Mouse (Mus musculus) liver, adult (tissue): ENCODE measurements around the gene Il9r.

Experiments used
- GATA4 ChIP-seq: IDR thresholded peaks from 2 replicates; pipeline ENCODE4 v1.6.1; 2014; ENCODE audit warnings: mild to moderate bottlenecking, low read length; ENCODE audit not compliant: insufficient replicate concordance

The Il9r gene

DNA sequence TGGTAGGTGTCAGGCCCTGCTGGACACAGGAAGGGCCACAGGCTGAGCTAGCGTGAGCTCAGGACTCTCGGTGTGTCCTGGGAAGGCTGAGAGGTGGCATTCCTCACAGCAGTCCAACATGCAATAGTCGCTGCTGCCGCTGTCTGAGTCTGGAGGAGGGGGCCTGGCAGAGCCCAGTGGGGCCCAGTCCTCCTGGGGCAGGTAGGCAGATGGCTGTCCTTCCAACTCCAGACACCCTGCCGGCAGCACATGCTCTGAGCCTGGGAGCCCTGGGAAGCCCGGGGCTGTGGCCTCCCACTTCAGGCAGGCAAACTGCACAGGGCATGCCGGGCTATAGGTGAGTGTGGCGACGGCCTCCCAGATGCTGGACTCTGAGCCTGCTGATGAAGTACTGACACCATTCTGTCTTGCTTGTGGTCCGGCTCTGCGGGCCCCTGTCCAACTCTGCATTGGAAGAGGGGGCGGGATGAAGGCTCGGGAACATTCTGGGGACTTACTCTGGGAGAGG lies 9.4 kb downstream of the Il9r start:
- TF ChIP-seq GATA4, result no peak

DNA sequence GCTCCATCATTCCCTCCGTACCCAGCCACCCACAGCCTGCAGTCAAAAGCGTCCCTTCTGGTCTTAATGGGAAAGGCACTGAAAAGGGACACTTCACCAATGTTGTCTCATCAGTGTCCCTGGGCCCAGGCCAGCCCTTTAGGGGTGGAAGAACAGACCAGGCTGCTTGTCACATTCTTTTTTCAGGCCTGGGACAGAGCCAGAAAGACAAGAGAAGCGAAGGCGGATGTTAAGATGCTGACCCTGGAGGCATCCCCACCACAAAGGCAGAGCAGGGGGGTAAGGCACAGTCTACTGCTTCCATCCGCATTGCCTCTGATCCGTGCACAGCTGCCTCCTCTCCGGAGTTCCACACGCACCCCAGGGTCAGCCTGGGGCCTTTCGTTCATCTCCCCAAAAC lies 10.0 kb downstream of the Il9r start:
- no peak for TF ChIP-seq GATA4

DNA sequence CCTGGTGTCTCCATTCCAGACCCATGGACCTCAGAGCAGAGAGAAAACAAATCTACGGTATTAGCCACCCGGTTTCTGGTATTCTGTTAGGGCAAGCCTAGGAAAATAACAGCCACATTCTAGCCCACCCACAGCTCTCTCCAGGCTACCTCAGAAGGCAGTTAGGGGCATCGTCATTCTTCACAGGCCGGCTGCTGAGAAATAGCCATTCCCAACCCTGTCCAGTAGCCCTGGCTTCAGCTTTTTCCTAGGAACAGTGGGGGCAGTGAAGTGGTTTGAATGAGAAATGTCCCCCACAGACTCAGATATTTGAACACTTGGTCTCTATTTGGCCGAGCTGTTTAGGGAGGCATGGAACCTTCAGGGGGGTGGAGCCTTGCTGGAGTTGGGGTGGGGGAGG lies 10.6 kb downstream of the Il9r start:
- no peak for TF ChIP-seq GATA4

DNA sequence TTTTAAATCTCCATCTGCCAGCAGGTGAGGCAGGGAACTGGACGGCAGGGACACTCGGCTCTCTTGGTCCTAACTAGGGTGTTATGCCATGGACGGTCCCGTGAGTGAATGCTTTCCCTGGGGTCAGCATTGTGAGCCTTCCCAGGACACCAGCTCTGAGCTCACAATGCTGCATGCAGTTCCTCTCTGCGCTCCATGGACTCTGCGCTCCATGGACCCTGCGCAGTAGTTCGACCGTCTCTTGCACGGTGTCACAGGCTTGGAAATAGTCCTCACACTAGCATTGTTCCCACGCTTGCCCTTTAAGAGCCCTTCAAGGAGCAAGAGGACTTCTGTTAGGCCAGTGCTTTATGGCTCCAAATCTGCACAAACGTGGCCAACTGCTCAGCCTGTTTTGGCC lies 11.2 kb downstream of the Il9r start:
- TF ChIP-seq GATA4, result no peak

DNA sequence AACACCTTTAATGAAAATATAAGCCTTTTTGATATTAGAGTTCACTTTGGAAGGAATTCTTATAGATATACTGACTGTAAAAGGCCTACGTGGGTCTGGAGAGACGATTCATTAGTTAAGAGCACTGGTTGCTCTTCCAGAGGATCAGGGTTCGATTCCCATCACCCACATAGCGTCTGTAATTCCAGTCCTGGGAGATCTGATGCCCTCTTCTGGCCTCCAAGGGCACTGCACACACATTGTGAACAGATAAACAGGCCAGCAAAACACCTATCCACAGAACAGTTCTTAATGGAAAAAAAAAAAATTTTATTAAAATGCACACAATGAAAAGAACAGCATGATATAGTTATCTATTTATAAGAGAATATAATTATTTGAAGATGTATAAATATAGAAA lies 12.8 kb downstream of the Il9r start:
- no peak for TF ChIP-seq GATA4

DNA sequence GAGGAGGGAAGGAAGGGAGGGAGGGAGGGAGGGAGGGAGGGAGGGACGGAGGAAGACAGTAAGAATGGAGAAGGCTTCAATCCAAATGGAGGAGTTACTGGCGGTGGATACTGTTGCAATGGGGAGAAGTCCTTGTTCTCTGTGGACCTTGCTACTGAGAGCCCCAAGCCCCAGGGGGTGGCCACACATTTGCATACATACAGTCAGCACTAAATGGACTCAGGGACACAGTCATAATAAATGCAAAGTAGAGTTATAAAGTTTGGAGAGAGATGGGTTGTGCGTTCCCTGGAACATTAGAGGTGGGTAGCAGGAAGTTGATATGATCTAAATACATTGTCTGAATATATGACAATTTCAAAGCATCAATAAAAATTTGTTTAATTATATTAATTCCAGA lies 14.0 kb downstream of the Il9r start:
- no peak for TF ChIP-seq GATA4

DNA sequence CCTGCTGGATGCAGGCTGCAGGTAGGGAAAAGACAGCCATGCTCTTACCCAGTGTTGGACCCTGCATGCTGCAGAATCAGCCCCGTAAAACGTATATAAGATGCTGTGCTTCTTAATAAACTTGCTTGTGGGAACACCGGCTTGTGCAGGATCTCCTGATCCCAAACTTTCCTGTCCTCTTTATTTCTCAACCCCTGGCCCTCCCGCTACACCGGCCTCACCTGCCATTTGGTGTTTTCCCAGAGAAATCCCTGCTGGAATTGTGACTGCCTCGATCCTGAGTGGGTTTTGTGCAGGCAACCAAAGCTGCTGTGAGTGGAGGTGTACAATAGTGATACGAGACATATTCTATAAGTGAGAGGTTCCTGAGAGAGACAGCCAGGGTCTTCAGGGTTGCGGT lies 15.6 kb downstream of the Il9r start:
- no peak for TF ChIP-seq GATA4

DNA sequence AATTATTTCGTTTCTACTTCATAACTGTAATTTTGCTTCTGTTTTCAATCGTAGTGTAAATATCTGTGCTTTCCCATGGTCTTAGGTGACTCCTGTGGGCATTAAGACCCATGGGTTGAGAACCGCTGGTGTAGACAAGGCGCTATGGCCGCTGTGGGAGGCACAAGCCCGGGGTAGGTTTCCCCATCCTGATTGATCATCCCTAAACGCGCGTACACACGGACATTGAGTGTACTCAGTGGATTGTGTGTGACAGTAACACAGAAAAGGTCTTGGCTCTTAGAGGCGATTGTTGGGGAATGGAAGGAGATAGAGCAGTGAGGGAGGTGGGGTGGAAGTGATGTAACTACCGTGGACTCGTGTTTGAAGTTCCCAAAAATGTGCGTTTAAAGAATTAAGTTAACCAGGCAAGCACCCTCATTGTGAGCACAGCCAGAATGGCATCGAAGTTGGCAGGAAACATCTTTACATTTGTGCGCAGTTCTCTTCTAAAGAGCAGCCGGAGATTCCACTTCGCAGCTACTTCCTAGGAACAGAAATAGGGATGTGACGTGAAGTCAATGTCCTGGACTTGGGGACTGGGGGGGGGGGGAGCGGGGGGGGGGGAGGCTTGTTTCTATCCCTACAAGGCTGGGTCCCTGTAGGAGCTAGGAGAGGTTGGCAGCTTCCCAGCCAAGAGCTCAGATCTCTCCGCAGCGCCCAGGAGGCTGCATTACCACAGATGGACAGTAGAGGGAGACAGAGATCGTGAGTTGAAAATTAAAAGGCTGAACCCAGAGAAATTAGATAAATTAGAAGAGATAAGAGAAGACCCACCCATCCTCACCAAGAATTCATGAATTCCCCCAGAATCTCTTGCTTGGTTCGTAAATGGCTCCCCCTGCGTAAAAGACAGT lies 17.9 kb downstream of the Il9r start:
- TF ChIP-seq GATA4, result peak; percentile 9; the same call in 1 of the 2 replicates

DNA sequence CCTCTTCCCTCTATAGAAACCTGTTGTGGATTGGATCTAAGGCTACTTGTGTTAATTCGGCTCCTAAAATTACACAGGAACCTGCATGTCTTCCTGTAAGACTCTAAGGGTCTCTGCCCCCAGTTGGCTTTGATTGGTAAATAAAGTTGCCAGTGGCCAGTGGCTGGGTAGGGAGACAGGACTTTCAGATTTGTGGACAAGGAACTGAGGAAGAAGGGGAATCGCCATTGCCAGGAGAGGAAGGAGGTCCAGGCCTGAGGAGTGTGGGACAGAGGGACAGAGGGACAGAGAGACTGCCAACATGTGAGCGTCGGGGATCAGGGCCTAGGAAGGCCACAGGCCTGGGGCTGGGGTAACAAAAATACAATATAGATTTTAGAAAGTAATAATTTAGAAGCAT lies 18.8 kb downstream of the Il9r start:
- TF ChIP-seq GATA4, result no peak

DNA sequence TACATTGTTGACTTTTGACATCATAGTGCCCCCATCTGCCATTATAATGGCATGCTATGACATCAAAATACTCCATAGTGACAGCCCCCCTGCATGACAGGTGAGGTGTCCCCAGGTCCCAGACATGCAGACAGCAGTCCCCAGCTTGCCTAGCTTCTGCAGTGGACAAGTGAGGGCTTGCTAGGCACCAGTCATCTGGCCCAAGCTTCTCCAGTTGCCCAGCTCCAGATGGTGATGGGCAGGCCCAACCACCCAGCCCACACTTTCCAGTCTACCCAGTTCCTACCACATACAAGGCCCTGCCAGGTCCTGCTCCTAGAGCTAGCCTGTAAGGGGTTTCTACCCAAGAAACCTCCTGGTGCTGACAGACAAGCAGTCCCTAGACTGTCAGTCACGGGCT lies 21.6 kb downstream of the Il9r start:
- no peak for TF ChIP-seq GATA4

DNA sequence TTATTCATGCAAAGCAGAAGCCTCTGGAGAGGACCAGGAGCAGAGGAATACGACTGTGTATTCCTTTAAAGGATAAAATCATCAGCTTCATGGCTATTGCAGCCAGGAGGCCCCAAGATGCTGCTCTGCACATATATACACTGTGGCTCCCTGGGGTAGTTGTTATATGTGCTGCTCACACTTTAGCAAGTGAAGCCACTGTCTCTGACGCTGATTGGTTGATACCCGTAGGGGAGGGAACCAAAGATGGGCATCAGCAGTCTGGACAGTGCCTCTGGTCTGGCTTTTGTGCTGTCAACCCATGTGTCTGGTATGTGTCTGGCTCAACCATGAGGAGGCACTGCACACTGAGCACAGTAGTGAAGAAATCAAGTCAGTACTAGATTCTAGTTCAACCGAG lies 33.4 kb downstream of the Il9r start:
- TF ChIP-seq GATA4, result no peak

DNA sequence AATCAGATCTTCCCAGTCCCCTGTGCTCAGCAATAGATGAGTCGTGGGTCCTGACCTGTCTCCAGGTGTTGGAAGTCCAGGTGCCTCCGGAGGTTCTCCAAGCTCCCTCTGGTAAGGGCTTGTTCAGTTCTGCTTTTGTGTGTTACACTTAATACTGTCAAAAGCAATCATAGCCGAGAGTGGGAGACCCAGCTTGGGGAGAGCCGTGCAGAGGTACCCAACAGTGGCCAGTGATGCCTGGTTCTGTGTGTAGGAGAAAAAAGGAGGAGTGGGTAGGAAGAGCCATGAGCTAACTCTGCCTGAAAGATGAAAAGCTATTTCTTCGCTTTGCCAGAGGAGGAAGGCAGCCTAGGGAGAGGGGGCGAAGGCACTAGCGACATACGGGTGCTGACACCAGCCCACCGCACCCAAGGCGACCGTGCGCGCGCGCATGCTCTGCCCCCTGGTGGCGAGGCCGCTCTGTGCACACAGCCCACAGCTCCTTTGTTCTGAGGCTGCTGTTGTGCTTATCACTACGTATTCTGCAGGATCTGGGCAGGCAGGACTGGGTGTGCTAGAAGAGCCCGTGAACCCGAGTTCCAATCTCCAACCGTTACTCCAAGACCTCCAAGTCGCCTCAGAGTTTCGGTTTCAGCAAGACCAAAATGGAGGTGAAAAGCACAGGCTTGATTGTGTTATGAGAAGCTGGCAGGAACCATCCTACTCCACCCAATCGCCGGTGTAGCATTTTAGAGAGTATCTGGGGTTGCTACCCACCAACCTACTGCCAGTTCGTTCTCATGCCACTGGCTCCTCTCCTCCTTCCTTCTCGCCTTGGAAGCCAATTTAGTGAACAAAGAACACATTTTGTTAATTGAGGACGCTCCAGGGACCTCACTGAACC lies 37.9 kb downstream of the Il9r start:
- no peak for TF ChIP-seq GATA4

DNA sequence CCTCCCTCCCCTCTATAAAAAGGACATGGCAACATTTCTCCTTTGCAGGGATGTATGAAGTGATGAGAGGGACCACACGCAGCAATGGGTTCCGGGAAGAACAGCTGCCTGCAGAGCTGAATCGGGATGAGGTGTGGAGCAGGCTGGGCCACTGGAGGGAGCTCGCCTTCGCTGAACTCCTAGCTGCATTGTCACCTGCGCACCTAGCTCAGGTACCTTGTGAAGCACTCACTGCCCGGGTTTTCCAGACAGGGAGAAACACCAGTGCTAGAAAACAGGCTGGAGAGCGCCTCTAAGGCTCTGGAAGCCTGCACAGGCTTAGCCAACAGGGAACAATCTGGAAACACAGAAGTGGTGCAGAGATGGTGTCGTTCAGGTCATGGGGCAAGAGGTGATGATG lies 38.6 kb downstream of the Il9r start:
- TF ChIP-seq GATA4, result no peak

DNA sequence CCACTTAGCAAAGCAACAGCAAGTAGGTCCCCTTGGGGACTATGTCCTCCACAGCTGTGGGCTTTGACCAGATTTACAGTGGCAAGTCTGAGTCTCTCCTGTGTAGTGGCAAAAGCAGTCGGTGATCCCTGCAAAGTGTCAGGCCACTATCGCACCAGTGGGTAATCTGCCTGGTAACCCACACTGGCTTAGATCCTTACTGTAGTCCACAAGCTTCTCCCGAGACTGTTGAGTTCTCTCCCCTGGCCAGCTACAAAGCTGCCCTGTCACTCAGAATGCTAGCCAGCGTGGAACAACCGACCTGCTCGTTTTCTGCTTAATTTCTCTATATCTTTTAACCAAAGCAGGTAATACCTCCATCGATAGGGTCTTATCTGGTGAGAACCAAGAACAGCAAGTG lies 39.7 kb downstream of the Il9r start:
- no peak for TF ChIP-seq GATA4

DNA sequence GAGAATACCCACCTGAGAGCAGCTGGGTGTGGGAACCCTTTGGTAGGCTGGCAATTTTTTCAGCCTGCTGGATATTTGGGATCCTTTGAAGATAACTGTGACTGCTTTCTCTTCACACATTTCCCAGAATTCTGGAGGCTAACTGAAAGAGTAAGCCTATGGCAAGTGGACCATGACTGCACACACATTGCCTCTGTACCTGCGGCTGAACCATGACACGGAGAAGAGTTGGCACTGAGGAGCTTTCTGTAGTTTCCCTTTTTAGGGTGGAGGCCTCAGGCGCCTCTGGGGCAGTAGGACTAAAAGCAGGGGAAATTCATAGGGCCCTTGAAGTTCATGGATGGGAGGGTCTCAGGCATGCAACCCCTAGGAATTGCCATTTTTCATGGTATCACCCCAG lies 40.9 kb downstream of the Il9r start:
- no peak for TF ChIP-seq GATA4
